Mouse (Mus musculus) hindbrain, embryonic 11.5 days (tissue): ENCODE results near the gene Gstp1. TPM values are rescaled to one million over a fixed set of nuclear protein-coding genes. Genes with fewer than 3 reads are reported as not detected.
"Not testable (repeated sequence)": the region's sequence is repeated elsewhere in the genome, so short reads cannot be mapped to it uniquely, and the experiment has no call there.

ENCODE experiments used
- ATAC-seq: fragments of 200-750 bp; cut with Nextera tagmentation; 2 replicates; pipeline ENCODE4 v1.8.0; 2017; ENCODE audit warnings: mild to moderate bottlenecking, moderate TSS enrichment, moderate library complexity; ENCODE audit not compliant: low FRiP score
- DNase-seq: peaks from one replicate; pipeline ENCODE4 v3.0.0-alpha.2; 2015; ENCODE audit warnings: low spot score
- H3K27ac ChIP-seq: fragments of 300-500 bp; sonication (generic); 2 replicates; pipeline ENCODE4 v1.5.1; 2014; ENCODE audit warnings: mild to moderate bottlenecking, low read depth, low read length
- H3K27me3 ChIP-seq: fragments of 300-500 bp; sonication (generic); 2 replicates; pipeline ENCODE4 v1.6.1; 2014; ENCODE audit warnings: mild to moderate bottlenecking, low read length, moderate library complexity, mixed read lengths; ENCODE audit not compliant: control insufficient read depth, insufficient read depth
- H3K36me3 ChIP-seq: fragments of 300-500 bp; sonication (generic); 2 replicates; pipeline ENCODE4 v1.6.1; 2014; ENCODE audit warnings: mild to moderate bottlenecking, low read length, moderate library complexity, mixed read lengths; ENCODE audit not compliant: control insufficient read depth, insufficient read depth
- H3K4me1 ChIP-seq: fragments of 300-500 bp; sonication (generic); replicated peaks from 2 replicates; pipeline ENCODE4 v1.6.1; 2014; ENCODE audit warnings: low read length, mixed read lengths; ENCODE audit not compliant: control insufficient read depth, insufficient read depth
- H3K4me2 ChIP-seq: fragments of 300-500 bp; sonication (generic); replicated peaks from 2 replicates; pipeline ENCODE4 v1.6.1; 2014; ENCODE audit warnings: mild to moderate bottlenecking, low read depth, low read length
- H3K4me3 ChIP-seq: fragments of 300-500 bp; sonication (generic); 2 replicates; pipeline ENCODE4 v1.5.1; 2014; ENCODE audit warnings: low read depth, low read length
- H3K9ac ChIP-seq: fragments of 300-500 bp; sonication (generic); 2 replicates; pipeline ENCODE4 v1.6.1; 2014; ENCODE audit warnings: low read depth, low read length
- H3K9me3 ChIP-seq: fragments of 300-500 bp; sonication (generic); 2 replicates; pipeline ENCODE4 v1.6.1; 2016; ENCODE audit warnings: low read length; ENCODE audit not compliant: control insufficient read depth
- WGBS: fragments of 180-500 bp; shearing (Covaris S2); extraction: QIAGEN DNeasy Blood & Tissue Kit; methylation state at CpG from one replicate; pipeline ENCODE4 v1.1.7; 2014; 5-methylcytosine and 5-hydroxymethylcytosine counted together
- polyA plus RNA-seq: library from polyadenylated mRNA; unstranded; fragments of >200 nt; fragmentation: Nextera tagmentation; extraction: Ambion mirVana; gene quantifications from 2 replicates; pipeline ENCODE4 v1.2.1, GENCODE M21; 2014

Gene Gstp1
- polyA plus RNA-seq, 1 experiment from 2014 or later = 348 TPM

DNA sequence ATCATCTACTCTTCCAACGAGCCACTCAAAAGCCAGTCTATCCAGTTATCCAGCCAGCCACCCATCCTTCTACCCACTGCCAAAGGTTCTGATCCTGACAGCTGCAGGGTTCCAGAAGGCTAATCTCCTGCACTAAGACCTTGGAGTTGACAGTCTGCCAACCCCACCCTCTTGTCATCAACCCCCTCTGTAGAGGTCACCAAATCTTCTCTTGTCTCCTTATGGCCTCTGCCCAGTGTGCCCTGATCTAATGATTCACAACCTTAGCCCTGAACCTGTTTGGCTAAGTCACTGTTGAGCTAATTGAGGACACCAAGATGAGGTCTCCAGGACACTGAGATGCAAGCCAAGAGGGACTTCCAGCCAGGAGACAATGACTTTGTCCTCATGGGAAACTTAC lies 41.8 kb upstream of the Gstp1 start:
- Histone ChIP-seq H3K27ac (no peak overlapping the region), H3K4me2 (no peak overlapping the region), H3K9ac (no peak overlapping the region), H3K4me1 (no peaks in the 10 kb centered on the region), H3K36me3 (no peaks in the 10 kb centered on the region), H3K27me3 (no peaks in the 10 kb centered on the region), H3K9me3 (no peaks in the 10 kb centered on the region), H3K4me3 (no peak overlapping the region)
- ATAC-seq (no peak), DNase-seq (no peak)
- 94% methylated on average over 1 of the region's 1 CpGs for WGBS

DNA sequence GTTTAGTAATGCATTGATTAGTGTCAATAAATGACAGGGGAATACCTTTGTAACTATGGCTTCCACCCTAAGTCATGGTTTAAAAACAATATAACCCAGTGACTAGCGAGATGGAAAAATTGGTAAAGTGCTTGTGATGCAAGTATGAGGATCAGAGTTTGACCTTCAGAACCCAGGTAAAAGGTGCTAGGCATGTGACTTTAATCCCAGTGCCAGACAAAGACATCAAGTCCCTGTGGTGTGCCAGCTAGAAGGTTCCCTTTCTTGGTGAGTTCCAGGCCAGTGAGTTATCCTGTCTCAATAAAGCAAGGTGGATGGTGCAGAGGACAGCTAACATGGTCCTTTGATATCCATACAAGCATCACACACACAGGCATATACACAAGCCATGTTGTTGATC lies 37.7 kb upstream of the Gstp1 start:
- ATAC-seq (no peak), DNase-seq (no peak)
- H3K4me1 ChIP-seq = no peaks in the 10 kb centered on the region
- no peak overlapping the region for H3K27ac ChIP-seq
- no peaks in the 10 kb centered on the region for H3K27me3 ChIP-seq
- H3K4me3 ChIP-seq = no peak overlapping the region
- H3K36me3 ChIP-seq = no peaks in the 10 kb centered on the region
- 78% methylated on average over 1 of the region's 1 CpGs for WGBS
- H3K9me3 ChIP-seq = no peaks in the 10 kb centered on the region
- H3K9ac ChIP-seq = no peak overlapping the region
- no peak overlapping the region for H3K4me2 ChIP-seq

GRCm38 (mm10) chr19:4072706-4073424 lies 35.1 kb upstream of the Gstp1 start:
- 80% methylated on average over 6 of the region's 6 CpGs for WGBS
- H3K4me2 ChIP-seq = no peak overlapping the region
- H3K27ac ChIP-seq = no peak overlapping the region
- H3K27me3 ChIP-seq = no peaks in the 10 kb centered on the region
- no peaks in the 10 kb centered on the region for H3K4me1 ChIP-seq
- H3K9me3 ChIP-seq = no peaks in the 10 kb centered on the region
- no peaks in the 10 kb centered on the region for H3K36me3 ChIP-seq
- ATAC-seq = no peak
- H3K9ac ChIP-seq = no peak overlapping the region
- DNase-seq = no peak
- H3K4me3 ChIP-seq = no peak overlapping the region

GRCm38 (mm10) chr19:4071406-4071805 lies 33.6 kb upstream of the Gstp1 start:
- DNase-seq = no peak
- Histone ChIP-seq H3K36me3 (no peaks in the 10 kb centered on the region), H3K27me3 (no peaks in the 10 kb centered on the region), H3K9ac (no peak overlapping the region), H3K4me2 (no peak overlapping the region), H3K4me1 (no peaks in the 10 kb centered on the region), H3K4me3 (no peak overlapping the region), H3K9me3 (no peaks in the 10 kb centered on the region), H3K27ac (no peak overlapping the region)
- no peak for ATAC-seq
- WGBS = 93% methylated on average over 6 of the region's 6 CpGs

DNA sequence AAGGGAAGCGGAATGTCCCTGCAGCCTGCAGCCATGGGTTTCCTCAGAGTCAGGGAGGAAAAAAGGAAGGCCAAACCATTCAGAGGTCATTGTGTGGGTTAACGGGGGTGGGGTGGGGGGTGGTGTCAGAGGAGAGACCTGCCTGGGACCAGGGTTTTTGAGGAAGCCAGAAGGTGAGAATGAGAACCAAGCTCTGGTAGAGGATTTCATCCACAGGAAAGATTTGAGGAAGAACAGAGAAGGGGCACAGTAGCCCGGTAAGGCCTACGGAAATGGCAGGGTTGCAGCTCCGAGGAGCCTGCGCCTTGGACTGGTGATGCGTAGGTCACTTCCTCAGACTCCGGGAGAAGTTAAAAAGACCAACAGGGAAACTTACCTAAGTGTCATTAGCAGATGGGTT lies 33.0 kb upstream of the Gstp1 start:
- H3K27ac ChIP-seq = no peak overlapping the region
- no peaks in the 10 kb centered on the region for H3K4me1 ChIP-seq
- ATAC-seq (no peak), DNase-seq (no peak)
- H3K4me2 ChIP-seq = no peak overlapping the region
- no peaks in the 10 kb centered on the region for H3K9me3 ChIP-seq
- no peaks in the 10 kb centered on the region for H3K27me3 ChIP-seq
- no peaks in the 10 kb centered on the region for H3K36me3 ChIP-seq
- H3K9ac ChIP-seq = no peak overlapping the region
- WGBS = 80% methylated on average over 8 of the region's 8 CpGs
- no peak overlapping the region for H3K4me3 ChIP-seq

DNA sequence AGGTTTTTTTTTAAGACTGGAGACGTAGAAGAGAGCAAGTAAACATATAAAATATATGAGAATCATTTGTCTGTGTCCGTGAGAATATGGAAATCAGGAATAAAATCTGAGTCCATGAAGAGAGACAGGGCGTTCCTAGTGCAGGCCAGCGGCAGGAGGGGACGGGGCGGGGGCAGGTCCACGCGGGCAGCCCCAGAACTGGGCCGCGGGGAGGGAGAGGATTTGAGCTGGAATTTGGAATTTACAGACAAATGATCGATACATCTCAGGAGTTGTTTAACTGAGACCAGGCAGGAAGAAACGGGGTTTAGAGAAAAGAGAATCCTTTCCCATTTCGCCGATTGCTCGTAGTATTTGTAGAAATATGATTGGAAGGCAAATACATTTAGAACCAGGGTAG lies 32.5 kb upstream of the Gstp1 start:
- WGBS = 80% methylated on average over 15 of the region's 15 CpGs
- H3K4me2 ChIP-seq = no peak overlapping the region
- H3K9ac ChIP-seq = no peak overlapping the region
- no peaks in the 10 kb centered on the region for H3K4me1 ChIP-seq
- H3K36me3 ChIP-seq = no peaks in the 10 kb centered on the region
- H3K9me3 ChIP-seq = no peaks in the 10 kb centered on the region
- no peak overlapping the region for H3K4me3 ChIP-seq
- no peaks in the 10 kb centered on the region for H3K27me3 ChIP-seq
- ATAC-seq = no peak
- no peak overlapping the region for H3K27ac ChIP-seq
- no peak for DNase-seq

- Histone ChIP-seq H3K4me3 (no peak overlapping the region), H3K36me3 (no peaks in the 10 kb centered on the region), H3K27me3 (no peaks in the 10 kb centered on the region), H3K4me2 (no peak overlapping the region), H3K9me3 (no peaks in the 10 kb centered on the region), H3K27ac (no peak overlapping the region), H3K4me1 (no peaks in the 10 kb centered on the region), H3K9ac (no peak overlapping the region)
- DNase-seq (no peak), ATAC-seq (no peak)
- 69% methylated on average over 15 of the region's 15 CpGs for WGBS
Observed at GRCm38 (mm10) chr19:4068717-4069410, 31.1 kb upstream of the Gstp1 start.

DNA sequence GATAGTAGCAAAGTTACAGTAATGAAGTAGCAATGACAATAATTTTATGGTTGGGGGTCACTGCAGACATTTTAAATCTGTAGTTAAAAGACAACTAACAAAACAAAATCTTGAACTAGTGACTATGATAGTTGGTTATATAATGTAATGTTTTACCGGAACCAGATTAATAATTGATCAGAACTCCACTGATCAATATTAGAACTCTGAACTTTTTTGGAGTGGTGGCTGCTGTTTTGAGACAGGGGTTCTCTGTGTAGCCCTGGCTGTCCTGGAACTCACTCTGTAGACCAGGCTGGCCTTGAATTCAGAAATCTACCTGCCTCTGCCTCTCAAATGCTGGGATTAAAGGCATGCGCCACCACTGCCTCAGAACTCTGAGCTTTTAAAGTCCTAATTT lies 30.5 kb upstream of the Gstp1 start:
- not testable (repeated sequence) for H3K4me3 ChIP-seq, ATAC-seq, H3K27me3 ChIP-seq, H3K4me1 ChIP-seq, H3K9ac ChIP-seq, H3K36me3 ChIP-seq, H3K4me2 ChIP-seq, H3K27ac ChIP-seq, H3K9me3 ChIP-seq, DNase-seq
- 100% methylated on average over 2 of the region's 2 CpGs for WGBS

DNA sequence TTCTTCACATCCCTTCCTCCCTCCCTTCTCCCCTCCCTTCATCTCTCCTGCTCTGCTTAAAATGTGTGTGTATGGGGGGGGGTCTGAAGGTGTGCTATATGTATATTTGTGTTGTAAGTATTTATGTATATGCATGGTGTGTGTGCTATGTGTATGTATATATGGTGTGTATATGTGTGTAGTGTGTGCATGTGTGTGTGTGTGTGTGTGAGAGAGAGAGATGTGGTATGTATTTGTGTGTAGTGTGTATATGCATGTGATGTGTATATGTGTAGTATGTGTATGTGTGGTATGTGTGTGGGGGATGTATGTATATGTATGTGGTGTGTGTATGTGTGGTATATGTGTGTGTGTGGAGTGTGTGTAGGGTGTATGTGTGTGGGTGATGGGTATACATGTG lies 29.1 kb upstream of the Gstp1 start:
- no peak overlapping the region for H3K4me2 ChIP-seq
- no peak overlapping the region for H3K4me3 ChIP-seq
- no peaks in the 10 kb centered on the region for H3K27me3 ChIP-seq
- no peaks in the 10 kb centered on the region for H3K9me3 ChIP-seq
- DNase-seq = no peak
- no peaks in the 10 kb centered on the region for H3K36me3 ChIP-seq
- no peaks in the 10 kb centered on the region for H3K4me1 ChIP-seq
- no peak for ATAC-seq
- no peak overlapping the region for H3K27ac ChIP-seq
- no peak overlapping the region for H3K9ac ChIP-seq
